Mouse (Mus musculus) heart, adult 8-10 months (tissue): ENCODE results near the gene Map4k3. TPM values are rescaled to one million over a fixed set of nuclear protein-coding genes. Genes with fewer than 3 reads are reported as not detected.

Experiments used
- total RNA-seq, 4 experiments: library from RNA; stranded (reverse); gene quantifications; 2 replicates each; pipeline ENCODE4 v1.2.4; 2022

Gene Map4k3
- total RNA-seq, 4 experiments from 2014 or later = 19.3 to 25.2 (median 22.0) TPM

Other genes with a start within 250 kb of the Map4k3 start
- gene Sos1, start 248.0 kb downstream of the Map4k3 start, total RNA-seq = 10 to 100 TPM; 10.6 to 13.2 (median 12.2) TPM
- gene Cdkl4, start 150.7 kb downstream of the Map4k3 start, total RNA-seq = under 1 TPM in 3 of 4 experiments, not detected in 1; 0.11 to 0.26 (median 0.25) TPM
- under 1 TPM; 0.16 to 0.56 (median 0.30) TPM for gene Tmem178, start 216.1 kb upstream of the Map4k3 start, total RNA-seq